Mouse (Mus musculus): ENCODE data around the gene Nectin2. TPM values are rescaled to one million over a fixed set of nuclear protein-coding genes. Genes with fewer than 3 reads are reported as not detected.

Nectin2 gene
- polyA plus RNA-seq, 1 experiment from 2014 or later = 82.2 TPM

DNA sequence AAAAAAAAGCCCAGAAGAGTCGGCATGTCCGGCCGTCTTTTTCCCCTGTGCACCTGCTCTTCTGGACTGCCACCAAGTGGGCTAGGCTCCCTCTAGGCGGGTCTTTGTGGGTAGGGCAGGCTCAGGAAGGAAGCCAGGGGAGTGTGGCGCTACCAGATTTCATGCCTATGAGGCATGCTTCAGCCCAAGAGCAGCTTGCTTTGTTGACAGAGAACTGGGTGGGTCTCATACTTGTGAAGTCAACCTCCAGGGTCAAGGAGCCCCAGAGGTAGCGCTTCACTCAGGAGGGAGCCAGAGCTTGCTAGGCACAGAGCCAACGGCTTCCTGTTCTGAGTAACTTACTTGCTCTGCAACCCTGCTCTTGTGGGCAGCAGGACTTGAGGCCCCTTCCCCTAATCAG is 3.3 kb upstream of the Nectin2 start:
- H3K9me3 ChIP-seq (ENCODE audit: control insufficient read depth, low read length) = no peaks in the 10 kb centered on the region
- H3K9ac ChIP-seq (ENCODE audit: low read length) = no peak overlapping the region
- no peak overlapping the region; the same call in 1 of the 2 replicates for H3K27ac ChIP-seq (replicated peaks)
- no peak overlapping the region for H3K4me3 ChIP-seq (ENCODE audit: low read depth, low read length)
- WGBS = 36% methylated on average over 7 of the region's 7 CpGs
- TF ChIP-seq EP300 (optimal IDR thresholded peaks at IDR 0.05) (no peak), CTCF (IDR thresholded peaks at IDR 0.05; ENCODE audit: low read depth) (peak; percentile 31; the same call in 1 of the 2 replicates)
- peaks cover 1% of the 10 kb centered on the region; the same call in 1 of the 2 replicates for H3K36me3 ChIP-seq (ENCODE audit: control insufficient read depth, insufficient read depth, low read length)
- H3K27me3 ChIP-seq (ENCODE audit: control insufficient read depth, insufficient read depth, low read length) = no peaks in the 10 kb centered on the region
- ATAC-seq (ENCODE audit: low FRiP score, low TSS enrichment) = peak; percentile 16; the same call in 1 of the 2 replicates
- 0 out of 2 replicates have a peak, but pooled peaks cover 2% of the 10 kb centered on the region for H3K4me1 ChIP-seq (replicated peaks; ENCODE audit: control insufficient read depth, insufficient read depth)
- H3K4me2 ChIP-seq (replicated peaks; ENCODE audit: low read depth) = no peak overlapping the region
- peak; percentile 76 for DNase-seq (ENCODE audit: low spot score)

DNA sequence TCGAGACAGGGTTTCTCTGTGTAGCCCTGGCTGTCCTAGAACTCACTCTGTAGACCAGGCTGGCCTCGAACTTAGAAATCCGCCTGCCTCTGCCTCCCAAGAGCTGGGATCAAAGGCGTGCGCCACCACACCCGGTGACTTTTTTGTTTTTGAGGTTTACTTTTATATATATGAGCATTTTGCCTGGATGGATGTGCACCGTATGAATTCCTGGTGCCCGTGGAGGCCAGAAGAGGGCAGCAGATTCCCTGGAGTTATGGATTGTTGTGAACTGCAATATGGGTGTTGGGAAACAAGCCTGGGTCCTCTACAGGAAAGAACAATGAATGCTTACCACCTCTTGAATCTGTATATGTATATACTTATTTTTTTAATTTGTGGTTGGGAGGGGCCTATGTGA is 2.4 kb upstream of the Nectin2 start:
- no peak overlapping the region for H3K9ac ChIP-seq (ENCODE audit: low read length)
- H3K4me2 ChIP-seq (replicated peaks; ENCODE audit: low read depth) = no peak overlapping the region
- H3K27me3 ChIP-seq (ENCODE audit: control insufficient read depth, insufficient read depth, low read length) = no peaks in the 10 kb centered on the region
- no peaks in the 10 kb centered on the region for H3K36me3 ChIP-seq (ENCODE audit: control insufficient read depth, insufficient read depth, low read length)
- DNase-seq (ENCODE audit: low spot score) = no peak
- H3K4me1 ChIP-seq (replicated peaks; ENCODE audit: control insufficient read depth, insufficient read depth) = 0 out of 2 replicates have a peak, but pooled peaks cover 2% of the 10 kb centered on the region
- H3K27ac ChIP-seq (replicated peaks) = no peak overlapping the region
- H3K4me3 ChIP-seq (ENCODE audit: low read depth, low read length) = no peak overlapping the region
- ATAC-seq (ENCODE audit: low FRiP score, low TSS enrichment) = no peak
- 76% methylated on average over 8 of the region's 8 CpGs for WGBS
- TF ChIP-seq CTCF (IDR thresholded peaks at IDR 0.05; ENCODE audit: low read depth) (peak; percentile 67), EP300 (optimal IDR thresholded peaks at IDR 0.05) (no peak)
- H3K9me3 ChIP-seq (ENCODE audit: control insufficient read depth, low read length) = no peaks in the 10 kb centered on the region

DNA sequence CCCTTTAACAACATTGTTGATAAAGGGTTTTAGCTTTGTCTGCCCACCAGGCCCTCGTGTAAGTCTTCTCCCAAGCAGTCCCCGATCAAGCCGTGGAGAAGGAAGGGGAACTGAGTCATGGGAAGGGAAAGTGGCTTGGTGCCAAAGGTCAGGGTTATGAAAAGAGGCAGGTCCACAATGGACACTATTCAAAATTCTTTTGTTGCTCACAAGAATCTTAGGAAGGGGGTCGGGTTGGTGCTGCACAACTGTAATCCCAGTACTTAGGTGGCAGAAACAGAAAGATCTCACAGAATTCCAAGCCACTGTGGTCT is 744 bp upstream of the Nectin2 start:
- peak; percentile 27 for DNase-seq (ENCODE audit: low spot score)
- Histone ChIP-seq H3K27ac (replicated peaks) (peak overlapping the region; percentile 37), H3K36me3 (ENCODE audit: control insufficient read depth, insufficient read depth, low read length) (no peaks in the 10 kb centered on the region), H3K27me3 (ENCODE audit: control insufficient read depth, insufficient read depth, low read length) (no peaks in the 10 kb centered on the region), H3K9ac (ENCODE audit: low read length) (no peak overlapping the region), H3K4me3 (ENCODE audit: low read depth, low read length) (no peak overlapping the region), H3K4me1 (replicated peaks; ENCODE audit: control insufficient read depth, insufficient read depth) (peaks cover 9% of the 10 kb centered on the region; the same call in 1 of the 2 replicates), H3K4me2 (replicated peaks; ENCODE audit: low read depth) (no peak overlapping the region; the same call in 1 of the 2 replicates), H3K9me3 (ENCODE audit: control insufficient read depth, low read length) (no peaks in the 10 kb centered on the region)
- no peak for ATAC-seq (ENCODE audit: low FRiP score, low TSS enrichment)
- TF ChIP-seq CTCF (IDR thresholded peaks at IDR 0.05; ENCODE audit: low read depth) = no peak
- no peak for TF ChIP-seq EP300 (optimal IDR thresholded peaks at IDR 0.05)
- WGBS = 41% methylated on average over 4 of the region's 4 CpGs

DNA sequence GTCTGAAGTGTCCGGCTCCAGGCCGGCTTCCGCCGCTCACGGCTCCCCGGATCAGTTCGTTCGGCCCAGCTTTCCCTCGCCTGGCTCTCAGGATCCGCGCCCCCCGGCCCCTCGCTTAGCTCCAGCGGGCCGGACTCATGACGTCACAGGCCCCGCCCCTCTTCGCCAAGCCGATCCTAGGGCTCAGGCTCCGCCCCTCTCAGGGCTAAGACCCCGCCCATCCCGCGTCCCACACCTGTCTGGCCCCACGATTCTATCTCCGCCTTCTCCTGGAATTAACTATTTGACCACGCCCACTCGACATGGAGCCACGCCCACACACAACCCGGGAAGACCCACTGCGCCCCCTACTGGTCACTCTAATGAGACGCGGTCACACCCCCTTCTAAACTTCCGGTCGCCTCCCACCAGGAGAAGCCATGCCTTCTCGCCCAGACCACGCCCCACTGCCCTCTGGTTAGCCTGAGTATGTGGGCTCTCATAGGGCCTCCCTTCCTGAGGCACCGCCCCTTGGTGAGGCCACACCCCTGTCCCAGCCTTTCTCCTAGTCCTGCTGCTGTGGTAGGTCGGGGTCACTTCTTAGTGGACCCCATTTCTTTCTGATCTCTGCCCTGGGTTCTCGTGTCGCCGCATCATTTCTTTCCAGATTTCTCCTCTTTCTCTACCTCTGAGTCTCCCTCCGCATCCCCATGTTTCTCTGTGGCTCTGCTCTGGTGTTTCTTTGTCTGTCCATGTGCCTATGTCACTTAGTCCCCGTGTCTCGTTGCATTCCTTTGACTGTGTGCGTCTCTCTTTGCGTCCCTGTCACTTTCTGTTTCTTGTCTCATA is 680 bp downstream of the Nectin2 start:
- peak overlapping the region; percentile 93 for H3K4me3 ChIP-seq (ENCODE audit: low read depth, low read length)
- H3K27ac ChIP-seq (replicated peaks) = peak overlapping the region; percentile 96
- H3K9me3 ChIP-seq (ENCODE audit: control insufficient read depth, low read length) = no peaks in the 10 kb centered on the region
- 0% methylated on average over 34 of the region's 46 CpGs for WGBS
- TF ChIP-seq EP300 (optimal IDR thresholded peaks at IDR 0.05) = no peak
- peak; percentile 90 for TF ChIP-seq CTCF (IDR thresholded peaks at IDR 0.05; ENCODE audit: low read depth)
- ATAC-seq (ENCODE audit: low FRiP score, low TSS enrichment) = peak; percentile 94
- DNase-seq (ENCODE audit: low spot score) = peak; percentile 99
- H3K36me3 ChIP-seq (ENCODE audit: control insufficient read depth, insufficient read depth, low read length) = no peaks in the 10 kb centered on the region
- peaks cover 14% of the 10 kb centered on the region for H3K4me1 ChIP-seq (replicated peaks; ENCODE audit: control insufficient read depth, insufficient read depth)
- peak overlapping the region; percentile 96 for H3K9ac ChIP-seq (ENCODE audit: low read length)
- H3K4me2 ChIP-seq (replicated peaks; ENCODE audit: low read depth) = peak overlapping the region; percentile 85
- no peaks in the 10 kb centered on the region for H3K27me3 ChIP-seq (ENCODE audit: control insufficient read depth, insufficient read depth, low read length)

DNA sequence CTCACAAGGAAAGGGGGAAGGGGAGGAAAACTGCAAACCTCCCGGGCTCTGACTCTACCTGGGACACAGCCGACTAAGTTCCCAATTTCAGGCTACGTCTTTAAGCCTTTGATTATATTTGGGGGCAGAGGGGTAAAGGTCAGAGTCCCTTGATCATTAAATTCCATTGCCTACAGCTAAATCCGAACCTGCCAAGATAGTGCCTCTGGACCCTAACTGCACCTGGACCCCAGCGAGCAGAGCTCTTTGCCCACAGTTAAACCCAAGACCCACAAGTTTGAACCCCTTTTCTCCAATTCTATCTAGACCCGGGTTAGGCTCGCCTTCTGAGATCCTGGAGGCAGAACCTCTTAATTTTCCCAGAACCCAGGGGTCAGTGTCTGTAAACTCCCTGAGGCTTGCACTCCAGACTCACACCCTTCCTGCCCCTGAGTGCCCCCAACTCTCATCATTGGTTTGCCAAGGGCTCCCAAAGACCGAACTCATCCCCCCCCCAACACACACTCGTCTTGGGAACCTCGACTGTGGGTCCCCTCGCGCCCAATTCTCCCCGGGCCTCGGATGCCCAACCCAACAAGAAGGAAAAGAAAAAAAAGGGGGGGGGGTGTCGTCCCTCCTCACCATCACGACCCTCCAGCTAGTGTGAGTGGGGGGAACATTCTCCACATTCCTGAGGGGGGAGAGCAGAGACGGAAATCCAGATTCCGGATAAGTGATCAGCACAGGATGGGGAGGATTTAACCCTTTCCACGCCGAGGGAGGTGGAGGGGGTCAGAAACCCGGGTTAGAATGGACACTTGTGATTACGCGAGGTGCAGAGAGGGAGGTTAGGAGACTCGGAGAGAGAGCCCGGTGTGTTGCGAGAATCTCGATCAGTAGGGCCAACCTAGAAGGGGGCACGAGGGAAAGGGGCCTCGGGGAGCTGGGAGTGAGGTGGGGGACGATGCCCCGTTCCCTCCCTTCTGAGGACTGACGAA is 1.8 kb downstream of the Nectin2 start:
- ATAC-seq (ENCODE audit: low FRiP score, low TSS enrichment) = no peak
- peak overlapping the region; percentile 85 for H3K4me2 ChIP-seq (replicated peaks; ENCODE audit: low read depth)
- H3K9ac ChIP-seq (ENCODE audit: low read length) = peak overlapping the region; percentile 96
- H3K27me3 ChIP-seq (ENCODE audit: control insufficient read depth, insufficient read depth, low read length) = no peaks in the 10 kb centered on the region
- H3K27ac ChIP-seq (replicated peaks) = peak overlapping the region; percentile 96
- H3K36me3 ChIP-seq (ENCODE audit: control insufficient read depth, insufficient read depth, low read length) = no peaks in the 10 kb centered on the region
- peaks cover 14% of the 10 kb centered on the region for H3K4me1 ChIP-seq (replicated peaks; ENCODE audit: control insufficient read depth, insufficient read depth)
- TF ChIP-seq EP300 (optimal IDR thresholded peaks at IDR 0.05) (no peak), CTCF (IDR thresholded peaks at IDR 0.05; ENCODE audit: low read depth) (no peak)
- WGBS = 1% methylated on average over 32 of the region's 32 CpGs
- DNase-seq (ENCODE audit: low spot score) = peak; percentile 63
- peak overlapping the region; percentile 93 for H3K4me3 ChIP-seq (ENCODE audit: low read depth, low read length)
- no peaks in the 10 kb centered on the region for H3K9me3 ChIP-seq (ENCODE audit: control insufficient read depth, low read length)
